Comparison of ENCODE assay signal across 12 mouse cellular contexts in genomic region chr3:121159566-121159965, GRCm38 (mm10). TPM values are rescaled to one million over a fixed set of nuclear protein-coding genes. Genes with fewer than 3 reads are reported as not detected.
A peak's percentile ranks its signal among the peaks of the same experiment; 100 is the strongest.
DNase-seq lines count a peak whose midpoint lies in the region; ATAC-seq lines count a peak whose summit lies in the region.
"Had no signal": no experiment of that assay in that cellular context is flagged by ENCODE, and none has a peak within 500 bp of the region (broad histone marks: within the 10 kb centered on the region; RNA-seq: fewer than 3 reads in every experiment).

No protein-coding gene starts in this region.

- no peaks in the 10 kb centered on the region for H3K9me3 ChIP-seq in hindbrain, embryonic 13.5 days
- no peaks in the 10 kb centered on the region for H3K9me3 ChIP-seq in hindbrain, embryonic 11.5 days (ENCODE audit: control insufficient read depth, low read length)
- H3K9me3 ChIP-seq in hindbrain, embryonic 14.5 days (ENCODE audit: control insufficient read depth, low read length): no peaks in the 10 kb centered on the region
- no peaks in the 10 kb centered on the region for H3K9me3 ChIP-seq in heart, embryonic 11.5 days (replicated peaks; ENCODE audit: control insufficient read depth, low read length)

- no peak for DNase-seq in hindbrain, embryonic 11.5 days (ENCODE audit: low spot score)
- DNase-seq in brain, adult 2 months (ENCODE audit: low read depth, low spot score): peak; percentile 75
- DNase-seq in cerebellum, postnatal 10 days: peak; percentile 91 to 92
- no peak for DNase-seq in hindbrain, embryonic 14.5 days (ENCODE audit: low spot score)
- DNase-seq in lung, postnatal 14 days: no peak
- no peak for DNase-seq in left cerebral cortex, adult 11 months (ENCODE audit: low spot score)
- DNase-seq: kidney, postnatal 10 days; lung, embryonic 14.5 days; right cerebral cortex, postnatal 4 days had no signal

- H3K27ac ChIP-seq in hindbrain, embryonic 13.5 days: no peak overlapping the region
- H3K27ac ChIP-seq in hindbrain, embryonic 11.5 days (ENCODE audit: low read depth, low read length): no peak overlapping the region
- H3K27ac ChIP-seq in hindbrain, embryonic 14.5 days: no peak overlapping the region
- H3K27ac ChIP-seq in heart, embryonic 11.5 days (ENCODE audit: low read depth, low read length): no peak overlapping the region

- H3K4me1 ChIP-seq in hindbrain, embryonic 13.5 days (replicated peaks): peaks cover 18% of the 10 kb centered on the region
- H3K4me1 ChIP-seq in hindbrain, embryonic 11.5 days (replicated peaks; ENCODE audit: control insufficient read depth, insufficient read depth, low read length): 0 out of 2 replicates have a peak, but pooled peaks cover 2% of the 10 kb centered on the region
- H3K4me1 ChIP-seq in hindbrain, embryonic 14.5 days (replicated peaks; ENCODE audit: control insufficient read depth, insufficient read depth, low read length): peaks cover 14% of the 10 kb centered on the region; the same call in 1 of the 2 replicates
- H3K4me1 ChIP-seq in heart, embryonic 11.5 days (ENCODE audit: control insufficient read depth, insufficient read depth, low read length): peaks cover 2% of the 10 kb centered on the region; the same call in 1 of the 2 replicates

- no peaks in the 10 kb centered on the region for H3K27me3 ChIP-seq in hindbrain, embryonic 13.5 days
- no peaks in the 10 kb centered on the region for H3K27me3 ChIP-seq in hindbrain, embryonic 11.5 days (ENCODE audit: control insufficient read depth, insufficient read depth, low read length)
- no peaks in the 10 kb centered on the region for H3K27me3 ChIP-seq in hindbrain, embryonic 14.5 days (ENCODE audit: control insufficient read depth, insufficient read depth, low read length)
- H3K27me3 ChIP-seq in heart, embryonic 11.5 days (ENCODE audit: control insufficient read depth, insufficient read depth, low read length): no peaks in the 10 kb centered on the region

- ATAC-seq in hindbrain, embryonic 13.5 days (ENCODE audit: low FRiP score): peak; percentile 31
- ATAC-seq in hindbrain, embryonic 11.5 days (ENCODE audit: low FRiP score): no peak
- ATAC-seq in hindbrain, embryonic 14.5 days (ENCODE audit: low FRiP score): 0 out of 2 replicates have a peak, but pooled peaks have one; percentile 40
- no peak for ATAC-seq in heart, embryonic 11.5 days (replicated peaks; ENCODE audit: insufficient number of reproducible peaks, low FRiP score, low TSS enrichment)
- ATAC-seq: midbrain, embryonic 16.5 days had no signal

- WGBS in hindbrain, embryonic 13.5 days: 77% methylated on average over 10 of the region's 10 CpGs
- WGBS in hindbrain, embryonic 11.5 days: 76% methylated on average over 10 of the region's 10 CpGs
- WGBS in hindbrain, embryonic 14.5 days: 75% methylated on average over 10 of the region's 10 CpGs
- 75% methylated on average over 10 of the region's 10 CpGs for WGBS in heart, embryonic 11.5 days (ENCODE audit: insufficient replicate concordance)

- H3K36me3 ChIP-seq in hindbrain, embryonic 13.5 days: no peaks in the 10 kb centered on the region
- no peaks in the 10 kb centered on the region for H3K36me3 ChIP-seq in hindbrain, embryonic 11.5 days (ENCODE audit: control insufficient read depth, insufficient read depth, low read length)
- no peaks in the 10 kb centered on the region for H3K36me3 ChIP-seq in hindbrain, embryonic 14.5 days (replicated peaks; ENCODE audit: control insufficient read depth, insufficient read depth)
- no peaks in the 10 kb centered on the region for H3K36me3 ChIP-seq in heart, embryonic 11.5 days (ENCODE audit: control insufficient read depth, insufficient read depth, low read length)

- no peak overlapping the region for H3K9ac ChIP-seq in hindbrain, embryonic 13.5 days
- H3K9ac ChIP-seq in hindbrain, embryonic 11.5 days (ENCODE audit: low read depth, low read length): no peak overlapping the region
- no peak overlapping the region for H3K9ac ChIP-seq in hindbrain, embryonic 14.5 days
- H3K9ac ChIP-seq in heart, embryonic 11.5 days (ENCODE audit: low read depth, low read length): no peak overlapping the region
- H3K9ac ChIP-seq: lung, embryonic 14.5 days had no signal

- H3K4me2 ChIP-seq in hindbrain, embryonic 13.5 days: no peak overlapping the region
- no peak overlapping the region for H3K4me2 ChIP-seq in hindbrain, embryonic 11.5 days (replicated peaks; ENCODE audit: low read depth, low read length)
- H3K4me2 ChIP-seq in hindbrain, embryonic 14.5 days (replicated peaks): no peak overlapping the region
- H3K4me2 ChIP-seq in heart, embryonic 11.5 days: no peak overlapping the region
- H3K4me2 ChIP-seq: lung, embryonic 14.5 days had no signal

- H3K4me3 ChIP-seq in hindbrain, embryonic 13.5 days: no peak overlapping the region
- H3K4me3 ChIP-seq in hindbrain, embryonic 11.5 days (ENCODE audit: low read depth, low read length): no peak overlapping the region
- no peak overlapping the region for H3K4me3 ChIP-seq in hindbrain, embryonic 14.5 days (replicated peaks; ENCODE audit: low read length)
- H3K4me3 ChIP-seq in heart, embryonic 11.5 days (ENCODE audit: low read depth, low read length): no peak overlapping the region

RNA-seq across cellular contexts. Expression of gene Rwdd3, which starts 11.9 kb away (rescaled TPM):
- 4.6 and 6.4 TPM in 2 replicates for polyA plus RNA-seq in hindbrain, embryonic 13.5 days (2015; fragmentation: Nextera tagmentation; extraction: Ambion mirVana)
- polyA plus RNA-seq in hindbrain, embryonic 11.5 days (2014; fragmentation: Nextera tagmentation; extraction: Ambion mirVana): 3.8 and 4.1 TPM in 2 replicates
- polyA plus RNA-seq in hindbrain, embryonic 14.5 days (2014; fragmentation: Nextera tagmentation; extraction: Ambion mirVana): 6.1 and 6.6 TPM in 2 replicates
- polyA plus RNA-seq in heart, embryonic 11.5 days (2014; fragmentation: Nextera tagmentation; extraction: Ambion mirVana): 4.3 and 4.4 TPM in 2 replicates

Comparison
In these comparisons a context has a peak if more than half of its experiments do, and no peak if none do; other contexts are left out.
1. ATAC-seq: peak in hindbrain, embryonic 13.5 days (single experiment) and hindbrain, embryonic 14.5 days (single experiment); none in hindbrain, embryonic 11.5 days (single experiment) and heart, embryonic 11.5 days (single experiment).
2. DNase-seq: peak in brain, adult 2 months (single experiment) and cerebellum, postnatal 10 days (2 of 2); none in hindbrain, embryonic 11.5 days (single experiment), hindbrain, embryonic 14.5 days (single experiment), lung, postnatal 14 days (single experiment) and left cerebral cortex, adult 11 months (single experiment).